Mouse (Mus musculus) embryonic facial prominence, embryonic 11.5 days (tissue): ENCODE data around the gene Hmgb1. TPM values are rescaled to one million over a fixed set of nuclear protein-coding genes. Genes with fewer than 3 reads are reported as not detected.

Experiments
- ATAC-seq: fragments of 200-750 bp; cut with Nextera tagmentation; replicated peaks from 2 replicates; pipeline ENCODE4 v1.8.0; 2017; ENCODE audit warnings: low read depth; ENCODE audit not compliant: insufficient number of reproducible peaks, low FRiP score, low TSS enrichment
- DNase-seq: peaks from one replicate; pipeline ENCODE4 v3.0.0-alpha.2; 2015; ENCODE audit warnings: low spot score
- H3K27ac ChIP-seq: fragments of 300-500 bp; sonication (generic); replicated peaks from 2 replicates; pipeline ENCODE4 v1.5.1; 2014; ENCODE audit warnings: mild to moderate bottlenecking, low read depth, low read length, control low read depth
- H3K27me3 ChIP-seq: fragments of 300-500 bp; sonication (generic); 2 replicates; pipeline ENCODE4 v1.6.1; 2014; ENCODE audit warnings: mild to moderate bottlenecking, low read length, moderate library complexity, mixed read lengths; ENCODE audit not compliant: control insufficient read depth, insufficient read depth
- H3K36me3 ChIP-seq: fragments of 300-500 bp; sonication (generic); replicated peaks from 2 replicates; pipeline ENCODE4 v1.6.1; 2014; ENCODE audit warnings: low read depth, mild to moderate bottlenecking, low read length, moderate library complexity, mixed read lengths; ENCODE audit not compliant: control insufficient read depth, insufficient read depth
- H3K4me1 ChIP-seq: fragments of 300-500 bp; sonication (generic); 2 replicates; pipeline ENCODE4 v1.6.1; 2014; ENCODE audit warnings: low read length, mixed read lengths; ENCODE audit not compliant: control insufficient read depth, insufficient read depth
- H3K4me2 ChIP-seq: fragments of 300-500 bp; sonication (generic); 2 replicates; pipeline ENCODE4 v1.6.1; 2014; ENCODE audit warnings: low read depth, mild to moderate bottlenecking, control low read depth, low read length, moderate library complexity
- H3K4me3 ChIP-seq: fragments of 300-500 bp; sonication (generic); 2 replicates; pipeline ENCODE4 v1.5.1; 2014; ENCODE audit warnings: low read depth, low read length, control low read depth
- H3K9ac ChIP-seq: fragments of 300-500 bp; sonication (generic); replicated peaks from 2 replicates; pipeline ENCODE4 v1.6.1; 2014; ENCODE audit warnings: mild to moderate bottlenecking, control low read depth, low read length
- H3K9me3 ChIP-seq: fragments of 300-500 bp; sonication (generic); replicated peaks from 2 replicates; pipeline ENCODE4 v1.6.1; 2016; ENCODE audit warnings: mild to moderate bottlenecking, low read length, inconsistent platforms, mixed read lengths; ENCODE audit not compliant: control insufficient read depth
- WGBS: fragments of 180-500 bp; shearing (Covaris S2); extraction: QIAGEN DNeasy Blood & Tissue Kit; methylation state at CpG from one replicate; pipeline ENCODE4 v1.1.7; 2014; 5-methylcytosine and 5-hydroxymethylcytosine counted together
- polyA plus RNA-seq: library from polyadenylated mRNA; unstranded; fragments of >200 nt; fragmentation: Nextera tagmentation; extraction: Ambion mirVana; gene quantifications from 2 replicates; pipeline ENCODE4 v1.2.1, GENCODE M21; 2014

Hmgb1 gene
- polyA plus RNA-seq, 1 experiment from 2014 or later: 2,281 TPM

DNA sequence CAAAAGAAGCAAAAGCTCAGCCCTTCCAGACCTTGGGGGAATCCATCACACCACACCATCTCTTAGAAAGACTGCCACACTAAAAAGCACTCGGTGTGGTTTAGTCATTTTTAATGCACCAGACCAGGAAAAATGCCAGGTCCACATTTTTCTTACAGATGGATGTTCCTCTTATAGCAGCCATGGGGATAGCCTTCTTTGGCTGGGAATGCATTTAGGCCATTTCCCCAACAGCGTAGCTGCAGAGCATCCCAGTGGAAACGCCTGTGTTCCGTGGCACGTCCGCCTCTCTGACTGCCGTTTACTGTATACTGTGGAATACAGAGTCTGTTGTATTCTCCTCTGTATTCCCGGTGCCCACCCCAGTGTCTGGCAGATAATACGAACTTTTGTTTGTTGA lies 15.5 kb downstream of the Hmgb1 start:
- 83% methylated on average over 9 of the region's 9 CpGs for WGBS
- Histone ChIP-seq H3K9ac (no peak overlapping the region), H3K36me3 (no peaks in the 10 kb centered on the region), H3K4me1 (no peaks in the 10 kb centered on the region), H3K27ac (no peak overlapping the region), H3K9me3 (no peaks in the 10 kb centered on the region), H3K27me3 (no peaks in the 10 kb centered on the region), H3K4me3 (no peak overlapping the region), H3K4me2 (no peak overlapping the region)
- DNase-seq: no peak
- no peak for ATAC-seq

GRCm38 (mm10) chr5:149168051-149168450 lies 16.2 kb downstream of the Hmgb1 start:
- no peak overlapping the region for H3K4me3 ChIP-seq
- 86% methylated on average over 2 of the region's 2 CpGs for WGBS

DNA sequence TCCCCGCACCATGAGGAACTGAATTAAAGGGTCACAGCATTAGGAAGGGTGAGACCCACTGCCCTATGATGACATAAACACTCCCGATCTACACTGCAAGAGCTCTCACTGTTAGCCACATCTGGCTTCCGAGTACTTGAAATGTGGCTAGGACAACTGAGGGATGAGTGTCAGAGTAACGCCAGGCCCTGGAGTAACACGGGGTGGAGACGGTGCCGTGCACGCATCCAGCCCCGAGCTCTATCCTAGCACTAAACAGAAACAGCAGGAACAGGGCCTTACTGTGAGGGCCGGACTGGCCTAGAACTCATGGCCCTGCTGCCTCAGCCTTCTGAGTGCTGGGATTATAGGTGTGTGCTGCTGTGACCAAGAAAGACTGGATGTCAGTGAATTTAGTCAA lies 18.3 kb downstream of the Hmgb1 start:
- no peak overlapping the region for H3K4me3 ChIP-seq
- H3K9ac ChIP-seq: no peak overlapping the region
- no peaks in the 10 kb centered on the region for H3K4me1 ChIP-seq
- ATAC-seq (no peak), DNase-seq (no peak)
- H3K27me3 ChIP-seq: no peaks in the 10 kb centered on the region
- WGBS: 82% methylated on average over 10 of the region's 10 CpGs
- no peaks in the 10 kb centered on the region for H3K36me3 ChIP-seq
- no peak overlapping the region for H3K27ac ChIP-seq
- H3K4me2 ChIP-seq: no peak overlapping the region
- H3K9me3 ChIP-seq: no peaks in the 10 kb centered on the region

More at GRCm38 (mm10) chr5:149168051-149168450, 16.2 kb downstream of the Hmgb1 start:
- no peak for ATAC-seq
- Histone ChIP-seq H3K36me3 (no peaks in the 10 kb centered on the region), H3K9me3 (no peaks in the 10 kb centered on the region), H3K27ac (no peak overlapping the region), H3K4me1 (no peaks in the 10 kb centered on the region), H3K4me2 (no peak overlapping the region), H3K9ac (no peak overlapping the region), H3K27me3 (no peaks in the 10 kb centered on the region)
- DNase-seq: no peak

DNA sequence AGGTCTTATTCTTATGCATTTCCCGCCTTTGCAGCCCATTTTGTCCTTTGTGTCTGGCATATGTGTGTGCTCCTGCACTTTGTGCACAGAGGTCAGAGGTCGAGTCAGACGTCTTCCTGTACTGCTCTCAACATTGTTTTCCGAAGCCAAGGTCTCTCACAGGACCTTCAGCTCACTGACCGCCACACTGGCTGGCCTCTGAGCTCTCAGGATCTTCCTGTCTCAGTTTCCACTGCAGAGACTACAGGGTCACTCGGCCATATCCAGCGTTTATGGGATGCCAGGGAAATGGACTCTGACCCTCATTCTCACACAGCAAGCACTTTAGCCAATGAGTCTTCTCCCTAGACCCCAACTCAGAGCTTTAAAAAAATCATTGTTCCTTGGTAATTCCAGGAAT lies 19.4 kb downstream of the Hmgb1 start:
- Histone ChIP-seq H3K36me3 (no peaks in the 10 kb centered on the region), H3K4me3 (no peak overlapping the region), H3K4me1 (no peaks in the 10 kb centered on the region), H3K4me2 (no peak overlapping the region), H3K9me3 (no peaks in the 10 kb centered on the region), H3K9ac (no peak overlapping the region), H3K27me3 (no peaks in the 10 kb centered on the region), H3K27ac (no peak overlapping the region)
- 32% methylated on average over 7 of the region's 7 CpGs for WGBS
- no peak for DNase-seq
- no peak for ATAC-seq

- DNase-seq: no peak
- Histone ChIP-seq H3K9me3 (no peaks in the 10 kb centered on the region), H3K4me3 (no peak overlapping the region), H3K4me2 (no peak overlapping the region), H3K9ac (no peak overlapping the region), H3K36me3 (no peaks in the 10 kb centered on the region), H3K27me3 (no peaks in the 10 kb centered on the region), H3K27ac (no peak overlapping the region), H3K4me1 (no peaks in the 10 kb centered on the region)
- WGBS: 85% methylated on average over 7 of the region's 7 CpGs
- ATAC-seq: no peak
Measured at GRCm38 (mm10) chr5:149162890-149163289, 21.4 kb downstream of the Hmgb1 start.

- DNase-seq (no peak), ATAC-seq (no peak)
- WGBS: 82% methylated on average over 4 of the region's 4 CpGs
- Histone ChIP-seq H3K36me3 (no peaks in the 10 kb centered on the region), H3K9ac (no peak overlapping the region), H3K4me1 (no peaks in the 10 kb centered on the region), H3K4me2 (no peak overlapping the region), H3K27me3 (no peaks in the 10 kb centered on the region), H3K4me3 (no peak overlapping the region), H3K27ac (no peak overlapping the region), H3K9me3 (no peaks in the 10 kb centered on the region)
Measured at GRCm38 (mm10) chr5:149160469-149160868, 23.8 kb downstream of the Hmgb1 start.

- no peak overlapping the region for H3K9ac ChIP-seq
- 88% methylated on average over 6 of the region's 6 CpGs for WGBS
- no peak overlapping the region for H3K4me2 ChIP-seq
- H3K27ac ChIP-seq: no peak overlapping the region
- no peaks in the 10 kb centered on the region for H3K4me1 ChIP-seq
- no peak overlapping the region for H3K4me3 ChIP-seq
- ATAC-seq (no peak), DNase-seq (no peak)
- H3K9me3 ChIP-seq: no peaks in the 10 kb centered on the region
- H3K36me3 ChIP-seq: no peaks in the 10 kb centered on the region
- H3K27me3 ChIP-seq: no peaks in the 10 kb centered on the region
Measured at GRCm38 (mm10) chr5:149159021-149159420, 25.3 kb downstream of the Hmgb1 start.

DNA sequence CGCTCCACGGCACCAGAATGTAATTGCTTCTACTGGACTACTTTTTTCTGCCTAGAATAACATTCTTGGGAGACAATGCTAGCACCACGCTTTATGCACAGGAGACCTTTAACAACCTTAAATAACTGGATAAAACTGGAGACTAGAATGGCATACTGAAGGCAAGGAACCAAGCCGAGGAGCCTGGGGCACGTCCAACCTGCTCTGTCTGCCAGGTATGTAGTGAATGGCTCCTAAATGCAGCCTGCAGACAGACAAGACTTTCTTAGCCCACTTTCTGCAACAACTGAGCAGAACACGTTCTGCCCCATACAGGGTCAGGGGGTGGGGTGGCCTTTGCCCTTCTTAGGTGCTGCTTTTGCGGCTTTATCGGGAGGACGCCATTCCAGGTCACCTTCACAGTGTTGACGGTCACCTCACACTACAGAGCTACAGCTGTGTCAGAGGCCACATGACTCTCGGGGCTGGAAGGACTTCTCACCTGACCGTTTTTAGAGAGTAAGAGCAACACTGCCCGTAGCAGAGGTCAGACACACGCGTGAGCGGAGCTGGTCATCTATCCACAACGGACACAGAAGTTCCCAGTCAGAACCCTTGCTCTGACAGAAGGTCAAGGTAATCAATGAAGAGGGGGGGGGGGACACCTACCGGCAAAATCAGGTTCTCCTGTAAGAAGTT lies 27.3 kb downstream of the Hmgb1 start:
- Histone ChIP-seq H3K27ac (no peak overlapping the region), H3K27me3 (no peaks in the 10 kb centered on the region), H3K4me1 (no peaks in the 10 kb centered on the region), H3K4me2 (no peak overlapping the region), H3K36me3 (no peaks in the 10 kb centered on the region), H3K9ac (no peak overlapping the region), H3K4me3 (no peak overlapping the region), H3K9me3 (no peaks in the 10 kb centered on the region)
- ATAC-seq: no peak
- WGBS: 88% methylated on average over 18 of the region's 18 CpGs
- DNase-seq: no peak
